Mouse (Mus musculus): ENCODE data around the gene Adamts12. TPM values are rescaled to one million over a fixed set of nuclear protein-coding genes. Genes with fewer than 3 reads are reported as not detected.

Gene Adamts12
- total and polyA plus RNA-seq, 3 experiments, result not detected

DNA sequence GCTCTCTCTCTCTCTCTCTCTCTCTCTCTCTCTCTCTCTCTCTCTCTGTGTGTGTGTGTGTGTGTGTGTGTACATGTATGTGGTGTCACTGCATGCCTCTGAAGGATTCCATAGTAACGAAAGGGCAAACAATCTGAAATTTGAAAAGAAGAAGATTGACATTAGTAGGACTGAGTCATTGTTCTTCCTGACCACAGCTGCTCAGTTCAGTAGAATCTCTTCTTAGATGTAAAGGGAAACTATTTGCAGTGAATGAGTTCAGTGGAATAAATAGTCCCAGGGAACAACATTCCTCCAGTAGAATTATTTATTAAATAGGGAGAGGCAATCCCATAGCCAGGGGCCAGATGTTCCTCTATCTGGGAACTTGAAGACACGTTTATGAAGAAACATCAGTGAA lies 40.5 kb downstream of the Adamts12 start:
- Histone ChIP-seq H3K9me3 (replicated peaks; ENCODE audit: insufficient read depth, low read length) (no peaks in the 10 kb centered on the region), H3K27ac (ENCODE audit: control insufficient read depth, low read depth, low read length) (no peak overlapping the region), H3K36me3 (ENCODE audit: control insufficient read depth in 1 of 2, insufficient read depth in 2 of 2, low read length in 2 of 2) (no peaks in the 10 kb centered on the region), H3K79me2 (ENCODE audit: control insufficient read depth, insufficient read depth, low read length, poor library complexity) (no peaks in the 10 kb centered on the region), H3K9ac (ENCODE audit: control insufficient read depth, low read depth, low read length, poor library complexity, severe bottlenecking) (no peak overlapping the region), H3K4me1 (ENCODE audit: control insufficient read depth in 1 of 2, insufficient read depth in 2 of 2, low read length in 2 of 2) (no peaks in the 10 kb centered on the region), H3K27me3 (ENCODE audit: control insufficient read depth in 1 of 2, insufficient read depth in 2 of 2, low read length in 2 of 2) (no peaks in the 10 kb centered on the region), H3K4me3 (ENCODE audit: control insufficient read depth in 1 of 2, insufficient read depth in 1 of 2, low read depth in 2 of 2, low read length in 2 of 2) (no peak overlapping the region)
- no peak for DNase-seq (ENCODE audit: low read depth, low spot score)
- no peak for TF ChIP-seq MEF2A (IDR thresholded peaks at IDR 0.05; ENCODE audit: extremely low read depth, insufficient replicate concordance, low read depth, low read length, poor library complexity, severe bottlenecking)
- TF ChIP-seq POLR2AphosphoS2 (IDR thresholded peaks at IDR 0.05; ENCODE audit: low read length), result no peak
- TF ChIP-seq ETS1 (IDR thresholded peaks at IDR 0.05; ENCODE audit: low read depth, low read length), result no peak
- no peak for TF ChIP-seq ZKSCAN1 (IDR thresholded peaks at IDR 0.05; ENCODE audit: low read depth, low read length)
- no peak for TF ChIP-seq KAT2A (conservative IDR thresholded peaks at IDR 0.05; ENCODE audit: low read depth, low read length)
- no peak for TF ChIP-seq HCFC1 (IDR thresholded peaks at IDR 0.05; ENCODE audit: low read depth, low read length)
- no peak for TF ChIP-seq JUND (IDR thresholded peaks at IDR 0.05; ENCODE audit: low read depth, low read length)
- TF ChIP-seq MAX (IDR thresholded peaks at IDR 0.05; ENCODE audit: low read length), result no peak
- no peak for TF ChIP-seq POLR2A (IDR thresholded peaks at IDR 0.05; ENCODE audit: control insufficient read depth in 1 of 2, insufficient read depth in 1 of 2, low read depth in 1 of 2, low read length in 2 of 2, poor library complexity in 1 of 2)
- TF ChIP-seq MXI1 (IDR thresholded peaks at IDR 0.05; ENCODE audit: low read depth, low read length), result no peak
- no peak for TF ChIP-seq SMC3 (IDR thresholded peaks at IDR 0.05; ENCODE audit: low read depth, low read length)
- TF ChIP-seq ZC3H11A (IDR thresholded peaks at IDR 0.05; ENCODE audit: low read depth, low read length), result no peak
- TF ChIP-seq GATA1 (IDR thresholded peaks at IDR 0.05; ENCODE audit: low read depth, low read length), result no peak
- no peak for TF ChIP-seq GABPA (IDR thresholded peaks at IDR 0.05; ENCODE audit: low read depth, low read length)
- no peak for TF ChIP-seq E2F4 (IDR thresholded peaks at IDR 0.05; ENCODE audit: borderline replicate concordance, low read depth, low read length)
- TF ChIP-seq NELFE (IDR thresholded peaks at IDR 0.05; ENCODE audit: low read depth, low read length), result no peak

GRCm38 (mm10) chr15:11107376-11107775 lies 42.8 kb downstream of the Adamts12 start:
- Histone ChIP-seq H3K4me3 (ENCODE audit: control insufficient read depth in 1 of 2, insufficient read depth in 1 of 2, low read depth in 2 of 2, low read length in 2 of 2) (no peak overlapping the region), H3K36me3 (ENCODE audit: control insufficient read depth in 1 of 2, insufficient read depth in 2 of 2, low read length in 2 of 2) (no peaks in the 10 kb centered on the region), H3K9me3 (replicated peaks; ENCODE audit: insufficient read depth, low read length) (no peaks in the 10 kb centered on the region), H3K4me1 (ENCODE audit: control insufficient read depth in 1 of 2, insufficient read depth in 2 of 2, low read length in 2 of 2) (no peaks in the 10 kb centered on the region), H3K79me2 (ENCODE audit: control insufficient read depth, insufficient read depth, low read length, poor library complexity) (no peaks in the 10 kb centered on the region), H3K27me3 (ENCODE audit: control insufficient read depth in 1 of 2, insufficient read depth in 2 of 2, low read length in 2 of 2) (no peaks in the 10 kb centered on the region), H3K9ac (ENCODE audit: control insufficient read depth, low read depth, low read length, poor library complexity, severe bottlenecking) (no peak overlapping the region), H3K27ac (ENCODE audit: control insufficient read depth, low read depth, low read length) (no peak overlapping the region)
- DNase-seq (ENCODE audit: low read depth, low spot score), result no peak
- TF ChIP-seq NELFE (IDR thresholded peaks at IDR 0.05; ENCODE audit: low read depth, low read length), result no peak
- TF ChIP-seq POLR2AphosphoS5 (IDR thresholded peaks at IDR 0.05; ENCODE audit: borderline replicate concordance, low read depth, low read length), result no peak
- no peak for TF ChIP-seq EP300 (IDR thresholded peaks at IDR 0.05; ENCODE audit: low read depth in 1 of 2, low read length in 2 of 2)

Measured in MEL (cell line).